Mouse (Mus musculus) CH12.LX (cell line): ENCODE measurements at regions not wholly inside any gene's neighbourhood (a gene's known extent, or its start where the extent isn't known, plus 50 kb on each side); places are given as distances from the start of the nearest gene placed in this dataset.

Experiments
- DNase-seq: peaks from one replicate; pipeline ENCODE4 v3.0.0-alpha.2; 2013; ENCODE audit errors: extremely low read depth
- H3K27ac ChIP-seq: 2 replicates; pipeline ENCODE4 v1.5.1; 2012; ENCODE audit warnings: low read depth, mild to moderate bottlenecking, control low read depth, moderate library complexity; ENCODE audit not compliant: insufficient read depth
- H3K27me3 ChIP-seq: replicated peaks from 2 replicates; pipeline ENCODE3; 2012; ENCODE audit warnings: inconsistent platforms
- H3K36me3 ChIP-seq, 2 experiments: replicated peaks in 1 of 2; 2 replicates each; pipeline versions ENCODE3 to v1.6.1; 2012; ENCODE audit warnings: inconsistent platforms in 1 of 2, low read length in 1 of 2, mild to moderate bottlenecking in 1 of 2, mixed read lengths in 1 of 2, moderate library complexity in 1 of 2; ENCODE audit not compliant: control insufficient read depth in 1 of 2, insufficient read depth in 1 of 2
- H3K4me1 ChIP-seq, 2 experiments: 2 replicates each; pipeline ENCODE4 v1.6.1; 2012; ENCODE audit warnings: inconsistent platforms in 1 of 2, moderate library complexity in 1 of 2; ENCODE audit not compliant: insufficient read depth in 2 of 2, control insufficient read depth in 1 of 2
- H3K4me2 ChIP-seq: 2 replicates; pipeline ENCODE4 v1.6.1; 2012; ENCODE audit warnings: low read depth, mild to moderate bottlenecking, control low read depth; ENCODE audit not compliant: poor library complexity, insufficient read depth, severe bottlenecking
- H3K4me3 ChIP-seq, 3 experiments: fragments of 150-350 bp in 1 of 3; sonication (generic) in 1 of 3; replicated peaks in 1 of 3; 2 replicates each; pipeline versions ENCODE3 to v1.5.1; 2011 to 2012; ENCODE audit warnings: low read depth in 2 of 3, low read length in 2 of 3, mild to moderate bottlenecking in 2 of 3, moderate library complexity in 2 of 3, control low read depth in 1 of 3, improper control_type of control experiment in 1 of 3, inconsistent platforms in 1 of 3, mixed read lengths in 1 of 3; ENCODE audit not compliant: poor library complexity in 1 of 3
- H3K79me2 ChIP-seq: replicated peaks from 2 replicates; pipeline ENCODE4 v1.6.1; 2012; ENCODE audit warnings: mild to moderate bottlenecking, moderate library complexity; ENCODE audit not compliant: control insufficient read depth, poor library complexity, insufficient read depth, severe bottlenecking; ENCODE audit errors: extremely low read depth
- H3K9ac ChIP-seq: 2 replicates; pipeline ENCODE4 v1.6.1; 2012; ENCODE audit warnings: low read depth, mild to moderate bottlenecking, control low read depth, moderate library complexity; ENCODE audit not compliant: insufficient read depth
- H3K9me3 ChIP-seq: replicated peaks from 2 replicates; pipeline ENCODE3; 2012; ENCODE audit warnings: low read length, inconsistent platforms, mixed read lengths
- CHD1 ChIP-seq: IDR thresholded peaks from 2 replicates; pipeline ENCODE4 v1.6.1; 2012; ENCODE audit warnings: low read depth, low read length, improper control_type of control experiment, inconsistent platforms
- E2F4 ChIP-seq: IDR thresholded peaks from 2 replicates; pipeline ENCODE4 v1.6.1; 2011; ENCODE audit warnings: low read depth, low read length, improper control_type of control experiment; ENCODE audit not compliant: insufficient replicate concordance
- ELF1 ChIP-seq: IDR thresholded peaks from 2 replicates; pipeline ENCODE4 v1.6.1; 2014; ENCODE audit warnings: low read depth, mild to moderate bottlenecking, inconsistent platforms, low read length, improper control_type of control experiment
- ETS1 ChIP-seq: conservative IDR thresholded peaks from 2 replicates; pipeline ENCODE4 v1.6.1; 2012; ENCODE audit warnings: low read depth, mild to moderate bottlenecking, inconsistent platforms, low read length, improper control_type of control experiment, moderate library complexity
- GABPA ChIP-seq: IDR thresholded peaks from 2 replicates; pipeline ENCODE4 v1.6.1; 2012; ENCODE audit warnings: low read depth, low read length, improper control_type of control experiment, inconsistent platforms; ENCODE audit not compliant: insufficient replicate concordance
- JUND ChIP-seq: conservative IDR thresholded peaks from 2 replicates; pipeline ENCODE4 v1.6.1; 2011; ENCODE audit warnings: low read depth, low read length, improper control_type of control experiment
- KAT2A ChIP-seq: IDR thresholded peaks from 2 replicates; pipeline ENCODE4 v1.6.1; 2012; ENCODE audit warnings: low read length, improper control_type of control experiment, inconsistent platforms; ENCODE audit not compliant: insufficient replicate concordance
- MAFK ChIP-seq: IDR thresholded peaks from 2 replicates; pipeline ENCODE4 v1.6.1; 2011; ENCODE audit warnings: low read length, improper control_type of control experiment; ENCODE audit not compliant: insufficient replicate concordance
- MAZ ChIP-seq: IDR thresholded peaks from 2 replicates; pipeline ENCODE4 v1.6.1; 2012; ENCODE audit warnings: low read depth, mild to moderate bottlenecking, inconsistent platforms, low read length, improper control_type of control experiment, moderate library complexity
- MEF2A ChIP-seq: IDR thresholded peaks from 2 replicates; pipeline ENCODE4 v1.6.1; 2014; ENCODE audit warnings: low read depth, mild to moderate bottlenecking, inconsistent platforms, low read length, improper control_type of control experiment, borderline replicate concordance
- MXI1 ChIP-seq: IDR thresholded peaks from 2 replicates; pipeline ENCODE4 v1.6.1; 2011; ENCODE audit warnings: mild to moderate bottlenecking, low read depth, low read length, improper control_type of control experiment
- PAX5 ChIP-seq: IDR thresholded peaks from 2 replicates; pipeline ENCODE4 v1.6.1; 2012; ENCODE audit warnings: low read length, inconsistent platforms, mixed read lengths
- POLR2A ChIP-seq: IDR thresholded peaks from 2 replicates; pipeline ENCODE4 v1.6.1; 2011; ENCODE audit warnings: low read depth, mild to moderate bottlenecking, improper control_type of control experiment, low read length
- RAD21 ChIP-seq: IDR thresholded peaks from 2 replicates; pipeline ENCODE4 v1.6.1; 2011; ENCODE audit warnings: low read depth, mild to moderate bottlenecking, low read length, improper control_type of control experiment, moderate library complexity
- USF1 ChIP-seq: IDR thresholded peaks from 2 replicates; pipeline ENCODE4 v1.6.1; 2014; ENCODE audit warnings: low read depth, mild to moderate bottlenecking, inconsistent platforms, low read length, improper control_type of control experiment
- USF2 ChIP-seq: conservative IDR thresholded peaks from 2 replicates; pipeline ENCODE4 v1.6.1; 2011; ENCODE audit warnings: low read depth, low read length, improper control_type of control experiment
- ZNF384 ChIP-seq: IDR thresholded peaks from 2 replicates; pipeline ENCODE4 v1.6.1; 2012; ENCODE audit warnings: low read depth, low read length, improper control_type of control experiment, inconsistent platforms
- dilution Hi-C: fragments of 300-500 bp; cut with MboI; formaldehyde crosslinking; loops from 2 replicates; pipeline ENCODE4 v1.14.3; 2020; ENCODE audit warnings: low sequenced_read_pairs; ENCODE audit not compliant: extremely low pct_unique_long_range_greater_than_20kb, extremely low pct_ligation_motif_present
- in situ Hi-C: fragments of 300-500 bp; cut with MboI; formaldehyde crosslinking; loops from 3 replicates; pipeline ENCODE4 v1.14.3; 2019; ENCODE audit warnings: low sequenced_read_pairs, low pct_ligation_motif_present, low pct_unique_long_range_greater_than_20kb, mixed read lengths

DNA sequence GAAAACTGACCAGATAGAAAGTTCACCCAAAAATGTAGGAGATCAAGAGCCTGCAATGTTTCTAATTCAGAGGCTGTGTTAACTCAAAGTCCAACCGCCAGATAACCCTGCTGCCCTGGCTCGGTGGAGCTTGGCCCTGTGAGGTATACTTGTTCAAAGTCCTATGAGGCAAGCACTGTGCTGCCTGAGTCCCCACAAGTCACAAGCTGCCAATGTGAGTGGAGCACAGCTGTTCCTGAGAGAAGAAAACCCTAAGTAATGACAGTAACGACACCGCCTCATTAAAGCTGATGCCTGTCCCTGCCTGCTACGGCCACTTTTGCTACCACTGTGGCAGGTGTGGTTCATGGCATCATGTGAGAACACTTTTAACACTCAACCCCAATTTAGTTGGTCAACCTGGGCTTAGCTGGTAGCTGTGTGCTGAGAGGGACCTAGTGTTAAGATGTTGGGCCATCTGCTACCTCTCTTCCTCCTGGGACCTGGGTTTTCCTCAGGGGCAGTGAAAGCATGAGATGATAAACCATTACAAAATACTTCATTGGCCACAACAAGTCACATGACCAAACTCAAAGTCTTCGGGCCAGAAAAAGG, 178.2 kb upstream of the Afdn start:
- H3K36me3 ChIP-seq, result no peaks in the 10 kb centered on the region
- TF ChIP-seq MEF2A (no peak), CHD1 (no peak), ELF1 (no peak), RAD21 (no peak), GABPA (no peak), PAX5 (no peak), ZNF384 (no peak), JUND (no peak), POLR2A (no peak), KAT2A (no peak), MAZ (no peak), MAFK (no peak), USF2 (no peak), MXI1 (no peak), E2F4 (no peak)
- no peak overlapping the region for H3K4me2 ChIP-seq
- no peaks in the 10 kb centered on the region for H3K79me2 ChIP-seq
- H3K27me3 ChIP-seq, result no peaks in the 10 kb centered on the region
- no peaks in the 10 kb centered on the region for H3K4me1 ChIP-seq
- no peaks in the 10 kb centered on the region for H3K9me3 ChIP-seq
- H3K9ac ChIP-seq, result no peak overlapping the region
- DNase-seq, result no peak
- dilution Hi-C loops (no loop called here), in situ Hi-C loops (no loop called here)
- H3K27ac ChIP-seq, result no peak overlapping the region
- no peak overlapping the region for H3K4me3 ChIP-seq

DNA sequence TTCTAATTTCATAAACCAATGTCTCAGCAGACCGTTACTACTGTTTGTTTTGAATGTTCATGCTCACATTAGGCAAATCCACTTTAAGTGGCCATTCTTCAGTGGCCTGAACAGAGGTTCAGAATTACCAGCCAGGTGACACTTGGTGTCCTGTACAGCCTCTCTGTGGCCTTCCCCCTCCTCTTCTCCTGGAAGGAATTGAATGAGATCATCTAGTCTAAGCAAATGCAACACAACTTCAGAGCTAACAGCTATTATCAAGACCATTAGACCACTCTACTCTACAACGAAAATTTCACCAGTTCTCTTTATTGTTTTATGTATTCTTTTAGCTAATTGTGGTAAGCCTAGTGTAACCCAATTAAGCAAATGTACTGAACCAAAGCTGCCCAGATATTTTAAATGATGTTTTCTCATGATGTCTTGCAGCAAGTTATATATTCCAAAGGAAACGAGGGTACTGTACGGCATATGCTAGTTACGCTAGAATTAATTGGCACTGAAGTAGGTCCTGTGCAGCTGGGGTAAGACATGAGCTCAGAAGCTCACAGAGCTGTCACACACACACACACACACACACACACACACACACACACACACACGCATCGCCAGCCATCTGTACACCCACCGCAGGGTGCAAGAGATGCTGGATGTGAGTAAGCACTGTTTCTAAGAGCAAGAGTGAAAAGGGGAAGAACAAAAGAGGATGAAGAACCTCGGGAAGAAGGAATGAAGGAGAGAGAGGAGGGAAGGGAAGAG, 176.7 kb upstream of the Afdn start:
- H3K9ac ChIP-seq, result no peak overlapping the region
- in situ Hi-C loops, result no loop called here
- H3K4me2 ChIP-seq, result no peak overlapping the region
- no peak for TF ChIP-seq ETS1
- no peak for TF ChIP-seq USF1
- TF ChIP-seq USF2, result no peak
- no peak for TF ChIP-seq MXI1
- no peaks in the 10 kb centered on the region for H3K4me1 ChIP-seq
- H3K36me3 ChIP-seq, result no peaks in the 10 kb centered on the region
- H3K9me3 ChIP-seq, result no peaks in the 10 kb centered on the region
- dilution Hi-C loops, result no loop called here
- no peak overlapping the region for H3K4me3 ChIP-seq
- no peak for DNase-seq
- no peak overlapping the region for H3K27ac ChIP-seq
- H3K79me2 ChIP-seq, result no peaks in the 10 kb centered on the region
- no peaks in the 10 kb centered on the region for H3K27me3 ChIP-seq
